Mouse (Mus musculus) megakaryocyte-erythroid progenitor cell, adult 5-6 weeks (primary cell): Measurements from ENCODE around the gene Dmtf1. TPM values are rescaled to one million over a fixed set of nuclear protein-coding genes. Genes with fewer than 3 reads are reported as not detected.

Experiments
- ATAC-seq: replicated peaks from 2 replicates; pipeline ENCODE4 v1.8.0; 2016; ENCODE audit warnings: mild to moderate bottlenecking, inconsistent platforms; ENCODE audit not compliant: severe bottlenecking, poor library complexity, low FRiP score, low TSS enrichment
- total RNA-seq, 2 experiments: library from RNA; stranded (forward) in 1 of 2; stranded (reverse) in 1 of 2; fragments of 200-1000, 215-1000 nt in 1 of 2; fragments of >200 nt in 1 of 2; fragmentation: Nextera tagmentation in 1 of 2; gene quantifications; 2 replicates each; pipeline ENCODE4 v1.2.3; 2014 to 2017

Gene Dmtf1
- total RNA-seq, 2 experiments from 2014 or later: 31.1 to 32.1 TPM

- no peak for ATAC-seq
Measured at GRCm38 (mm10) chr5:9109582-9109981, 52.0 kb downstream of the Dmtf1 start.

- no peak for ATAC-seq
Measured at GRCm38 (mm10) chr5:9108490-9108889, 53.1 kb downstream of the Dmtf1 start.

GRCm38 (mm10) chr5:9107296-9108089 is 54.1 kb downstream of the Dmtf1 start:
- no peak for ATAC-seq

- ATAC-seq: no peak
Measured at GRCm38 (mm10) chr5:9106806-9107205, 54.8 kb downstream of the Dmtf1 start.

GRCm38 (mm10) chr5:9103958-9104357 is 57.6 kb downstream of the Dmtf1 start:
- no peak for ATAC-seq

- ATAC-seq: no peak
Measured at GRCm38 (mm10) chr5:9102696-9103095, 58.9 kb downstream of the Dmtf1 start.

- peak; percentile 46 for ATAC-seq
Measured at GRCm38 (mm10) chr5:9100849-9101801, 60.5 kb downstream of the Dmtf1 start.

- ATAC-seq: peak; percentile 96
Measured at GRCm38 (mm10) chr5:9100207-9100848, 61.2 kb downstream of the Dmtf1 start, which contains the start of gene Tmem243. Tmem243 (plus strand) TSS chr5:9100668.

- ATAC-seq: no peak
Measured at GRCm38 (mm10) chr5:9093490-9093889, 68.1 kb downstream of the Dmtf1 start.

GRCm38 (mm10) chr5:9092716-9093115 is 68.9 kb downstream of the Dmtf1 start:
- ATAC-seq: no peak

GRCm38 (mm10) chr5:9090493-9091106 is 71.0 kb downstream of the Dmtf1 start:
- ATAC-seq: no peak

- ATAC-seq: no peak
Measured at GRCm38 (mm10) chr5:9086924-9087719, 74.5 kb downstream of the Dmtf1 start.

GRCm38 (mm10) chr5:9079773-9080501 is 81.6 kb downstream of the Dmtf1 start:
- ATAC-seq: no peak

- no peak for ATAC-seq
Measured at GRCm38 (mm10) chr5:9073177-9073854, 88.3 kb downstream of the Dmtf1 start.

- ATAC-seq: no peak
Measured at GRCm38 (mm10) chr5:9071360-9071759, 90.2 kb downstream of the Dmtf1 start.

- ATAC-seq: no peak
Measured at GRCm38 (mm10) chr5:9069599-9070209, 91.9 kb downstream of the Dmtf1 start.

GRCm38 (mm10) chr5:9068886-9069285 is 92.7 kb downstream of the Dmtf1 start:
- ATAC-seq: no peak
